Mouse (Mus musculus) MEL-GATA-1-ER (cell line): ENCODE results near the gene Pcnx2.

ENCODE experiments used
- DNase-seq: peaks from one replicate; pipeline ENCODE4 v3.0.0-alpha.2; 2012; ENCODE audit warnings: low read depth; ENCODE audit errors: extremely low read depth

The Pcnx2 gene

GRCm38 (mm10) chr8:125897868-125898788, at the start of gene Pcnx2:
Gene Pcnx2, minus strand, starts transcription at chr8:125898317.
- no peak for DNase-seq

DNA sequence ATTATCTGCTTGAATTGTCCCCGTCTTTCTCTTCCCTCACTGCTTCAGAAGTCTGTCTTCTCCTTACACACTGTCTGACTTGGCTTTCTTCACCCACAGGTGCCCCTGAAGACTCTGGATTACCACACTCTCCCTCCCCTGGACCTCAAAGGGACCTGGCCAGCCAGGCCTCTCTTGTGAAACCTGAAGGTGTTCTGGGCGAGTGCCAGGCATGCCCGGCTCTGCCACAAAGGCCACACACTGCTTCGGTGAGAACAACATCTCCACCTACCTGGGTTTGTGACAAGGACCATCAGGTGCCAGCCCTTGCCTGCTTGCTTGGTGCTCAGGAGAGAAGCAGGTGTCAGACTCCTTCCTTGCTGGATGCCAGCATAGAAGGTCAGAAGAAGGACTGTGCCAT, 46.4 kb upstream of the Pcnx2 start:
- no peak for DNase-seq

- DNase-seq: peak; percentile 11
Observed at GRCm38 (mm10) chr8:125935649-125936048, 37.5 kb upstream of the Pcnx2 start.

DNA sequence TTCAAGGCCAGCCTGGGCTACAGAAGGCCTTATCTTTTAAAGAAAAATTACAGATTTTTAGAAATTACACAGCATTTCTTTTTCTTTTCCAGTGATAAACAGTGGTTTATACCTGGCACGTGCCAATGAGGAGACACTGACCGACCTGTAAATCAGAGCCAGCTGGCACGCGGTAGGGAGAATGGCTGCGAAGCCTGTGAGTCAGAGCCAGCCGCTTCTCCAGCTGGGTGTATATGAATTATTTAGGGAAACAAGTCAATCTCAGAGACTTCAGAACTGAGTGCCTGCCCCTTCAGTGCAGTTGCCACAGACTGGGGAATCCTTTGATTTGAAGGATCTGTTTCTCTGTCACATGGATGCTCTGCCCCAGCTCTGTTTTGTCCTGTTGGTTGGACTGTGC, 33.7 kb upstream of the Pcnx2 start:
- no peak for DNase-seq

DNA sequence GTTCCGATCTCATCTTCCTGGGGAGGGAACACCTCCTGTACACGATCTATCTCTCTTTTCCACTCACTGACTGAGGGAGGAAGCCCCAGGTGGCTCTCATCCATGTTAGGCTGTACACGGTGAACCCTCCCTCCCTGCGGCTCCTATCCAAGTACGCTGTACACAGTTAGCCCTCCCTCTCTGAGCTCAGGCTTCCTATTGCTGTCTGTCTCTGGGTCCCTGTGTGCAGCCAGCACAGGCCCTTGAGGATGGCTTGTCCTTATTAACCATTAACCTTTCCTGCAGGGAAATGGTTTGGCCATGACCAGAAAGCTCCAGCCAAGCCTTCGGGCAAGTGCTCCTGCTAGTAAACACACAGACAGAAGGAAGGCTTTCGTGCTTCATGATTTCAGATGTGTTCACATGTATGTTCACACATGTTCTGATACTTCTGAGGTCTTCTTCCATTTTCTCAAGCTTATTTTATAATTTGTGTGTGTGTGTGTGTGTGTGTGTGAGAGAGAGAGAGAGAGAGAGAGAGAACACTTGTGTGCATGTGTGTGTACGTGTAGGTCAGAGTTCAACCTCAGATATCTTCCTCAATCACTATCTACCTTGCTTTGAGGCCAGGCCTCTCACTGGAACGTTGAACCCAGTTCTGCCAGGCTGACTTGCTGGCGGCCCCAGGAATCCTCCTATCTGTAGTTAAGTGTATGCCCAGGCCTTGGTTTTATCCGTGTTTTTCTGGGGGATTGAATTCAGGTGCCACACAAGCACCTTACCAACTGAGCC, 32.3 kb upstream of the Pcnx2 start:
- DNase-seq: no peak

GRCm38 (mm10) chr8:125926636-125927035, 28.5 kb upstream of the Pcnx2 start:
- no peak for DNase-seq

DNA sequence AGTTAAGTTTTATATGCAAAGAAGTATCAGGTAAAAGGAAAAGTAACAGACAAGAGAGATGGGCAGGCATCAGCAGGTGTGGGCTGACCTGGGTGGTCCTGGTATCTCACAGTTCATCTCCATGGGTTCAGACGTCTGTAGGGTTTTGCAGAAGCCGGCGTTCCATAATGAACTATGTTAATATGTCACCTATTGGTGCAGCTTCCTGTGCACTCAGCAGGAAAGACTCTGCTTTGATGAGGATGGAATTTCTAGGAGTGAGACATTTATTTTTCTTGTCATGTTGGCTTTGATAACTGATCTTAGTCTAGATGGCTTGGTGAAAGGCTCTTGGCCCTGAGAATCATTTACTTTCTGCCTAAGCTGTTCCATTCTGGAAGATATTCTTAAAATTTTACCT, 24.2 kb upstream of the Pcnx2 start:
- no peak for DNase-seq

GRCm38 (mm10) chr8:125920761-125921160, 22.6 kb upstream of the Pcnx2 start:
- no peak for DNase-seq

DNA sequence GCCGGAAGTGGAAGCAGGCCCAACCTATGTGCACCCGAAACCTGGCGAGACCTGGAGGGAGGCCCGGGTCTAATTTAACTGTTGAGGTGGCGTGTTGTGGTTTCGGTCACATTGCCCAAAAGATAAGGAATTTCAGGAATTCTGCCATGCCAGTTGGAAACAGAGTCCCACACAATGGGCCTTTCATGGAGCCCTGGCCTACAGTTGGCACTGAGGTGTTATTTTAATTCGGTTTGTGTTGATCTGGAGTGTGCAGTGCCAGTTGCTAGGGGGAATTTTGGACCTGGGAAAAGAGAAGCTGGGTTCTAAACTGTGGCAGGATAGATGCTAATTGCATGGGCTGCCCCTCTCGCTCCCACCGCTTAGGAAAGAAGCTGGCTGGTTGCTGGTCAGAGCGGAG, 22.2 kb upstream of the Pcnx2 start:
- no peak for DNase-seq

DNA sequence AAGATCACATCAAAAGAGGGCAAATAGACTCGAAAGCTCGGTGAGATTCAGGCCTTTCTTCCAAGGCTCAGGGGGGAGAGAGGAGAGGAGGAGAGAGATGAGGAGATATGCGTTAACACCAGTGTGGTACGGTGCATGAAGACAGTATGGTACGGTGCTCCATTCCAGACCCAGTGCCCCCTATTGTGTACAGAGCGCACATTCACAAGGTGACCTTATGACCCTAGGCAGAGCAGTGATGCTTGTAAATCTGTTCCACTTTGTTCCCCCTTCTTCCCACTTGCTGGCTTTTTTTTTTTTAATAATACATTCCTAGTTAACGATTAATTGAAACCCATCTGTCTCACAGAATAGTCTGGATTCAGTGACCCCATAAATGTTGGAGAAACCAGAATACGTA, 21.4 kb upstream of the Pcnx2 start:
- DNase-seq: no peak

DNA sequence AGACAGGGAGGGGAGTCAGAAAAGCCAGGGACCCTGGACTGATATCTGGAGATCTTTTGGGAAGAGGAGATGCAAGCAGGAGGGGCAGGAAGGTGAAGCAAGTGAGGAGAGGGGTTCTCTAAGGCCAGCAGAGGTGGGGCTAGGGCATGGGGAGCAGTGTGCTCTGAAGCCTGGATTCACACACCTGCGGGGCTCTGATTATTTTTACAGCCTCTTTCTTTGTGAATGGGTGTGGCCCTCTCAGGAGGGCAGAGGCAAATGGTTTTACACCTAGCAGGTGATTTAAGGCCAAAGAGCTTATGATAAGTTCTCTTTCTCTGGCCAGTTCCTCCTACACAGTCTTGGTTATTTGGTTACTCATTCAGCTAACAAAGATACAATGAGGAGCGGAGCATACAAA, 20.6 kb upstream of the Pcnx2 start:
- DNase-seq: no peak

- DNase-seq: no peak
Observed at GRCm38 (mm10) chr8:125917013-125917412, 18.9 kb upstream of the Pcnx2 start.

GRCm38 (mm10) chr8:125914386-125914785, 16.3 kb upstream of the Pcnx2 start:
- DNase-seq: no peak

- no peak for DNase-seq
Observed at GRCm38 (mm10) chr8:125913206-125913605, 15.1 kb upstream of the Pcnx2 start.

- no peak for DNase-seq
Observed at GRCm38 (mm10) chr8:125911229-125911580, 13.1 kb upstream of the Pcnx2 start.

- DNase-seq: no peak
Observed at GRCm38 (mm10) chr8:125910365-125911228, 12.5 kb upstream of the Pcnx2 start, which contains the start of gene Map3k21. Gene Map3k21, plus strand, starts transcription at chr8:125910450.

GRCm38 (mm10) chr8:125909661-125910364, 11.7 kb upstream of the Pcnx2 start:
- DNase-seq: no peak

DNA sequence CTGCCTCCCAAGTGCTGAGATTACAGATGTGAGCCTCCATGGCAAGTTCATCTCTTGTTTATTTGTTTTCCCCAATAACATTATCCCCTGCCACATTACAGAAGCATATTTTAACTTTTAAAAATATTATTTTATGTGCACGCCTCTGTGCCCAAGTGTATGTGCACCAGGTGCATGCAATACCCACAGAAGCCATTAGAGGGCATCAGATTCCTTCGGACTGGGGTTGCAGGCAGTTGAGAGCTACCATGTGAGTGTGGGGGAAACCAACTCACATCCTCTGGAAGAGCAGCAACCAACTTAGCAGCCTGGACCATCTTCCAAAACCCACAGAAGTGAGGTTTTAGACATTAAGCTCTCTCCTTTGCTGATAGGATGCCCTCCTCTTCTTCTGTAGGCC, 9.2 kb upstream of the Pcnx2 start:
- no peak for DNase-seq

DNA sequence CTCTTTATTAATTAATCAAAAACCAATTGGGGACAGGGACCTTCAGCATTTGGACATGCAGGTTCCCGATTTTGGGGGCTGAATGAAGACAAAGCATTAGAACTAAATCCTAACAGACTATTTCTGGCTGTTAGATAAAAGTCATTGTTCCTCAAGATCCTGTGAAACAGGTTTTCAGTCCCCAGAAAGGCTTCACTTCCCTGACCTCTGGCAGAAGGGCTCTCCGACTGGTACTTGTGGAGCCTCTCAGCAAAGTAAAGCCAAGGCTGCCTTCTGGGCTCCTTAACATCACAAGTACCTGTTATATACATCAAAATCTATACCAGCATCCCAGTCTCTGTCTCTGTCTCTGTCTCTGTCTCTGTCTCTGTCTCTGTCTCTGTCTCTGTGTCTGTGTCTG, 7.2 kb upstream of the Pcnx2 start:
- DNase-seq: no peak

DNA sequence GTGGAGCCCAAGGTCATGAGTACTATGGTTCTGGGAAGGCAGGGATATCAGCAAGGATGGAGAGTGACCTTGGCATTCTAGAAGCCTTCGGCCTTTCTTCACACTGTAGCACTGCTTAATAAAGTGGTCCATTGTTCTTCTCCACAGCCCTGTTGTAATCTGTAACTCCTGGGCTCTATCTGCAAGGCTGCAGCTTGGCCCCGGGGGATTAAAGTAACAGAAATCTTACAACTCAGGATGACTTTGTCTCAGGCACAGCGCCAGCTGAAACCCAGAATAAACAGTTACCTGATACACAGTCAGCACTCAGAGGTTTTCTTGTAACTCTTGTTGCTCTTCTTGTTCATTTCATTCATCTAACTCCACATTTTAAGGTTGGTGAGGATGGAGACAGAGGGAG, 4.4 kb upstream of the Pcnx2 start:
- no peak for DNase-seq

DNA sequence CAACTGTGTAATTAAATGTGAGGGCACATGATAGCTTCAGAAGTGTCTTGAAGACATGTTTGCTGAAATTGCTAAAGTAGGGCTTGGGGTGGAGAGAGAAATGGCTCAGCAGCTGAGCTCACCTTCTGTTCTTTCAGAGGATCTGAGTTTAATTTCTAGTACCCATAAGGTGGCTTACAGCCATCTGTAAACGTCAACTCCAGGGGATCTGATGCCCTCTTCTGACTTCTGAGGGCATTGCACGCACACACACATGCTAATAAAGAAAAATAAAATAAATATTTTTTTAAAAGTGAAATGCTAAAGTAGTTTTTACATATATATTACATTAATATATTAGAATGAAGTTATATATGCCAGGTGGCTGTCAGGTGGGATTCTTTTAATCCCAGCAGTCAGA, 3.0 kb upstream of the Pcnx2 start:
- no peak for DNase-seq
